In genomic region chr10:22819239-22819870, GRCm38 (mm10) we compare ENCODE assay signal across 9 mouse cellular contexts. TPM values are rescaled to one million over a fixed set of nuclear protein-coding genes. Genes with fewer than 3 reads are reported as not detected.
DNase-seq lines count a peak whose midpoint lies in the region; ATAC-seq lines count a peak whose summit lies in the region.
"Had no signal": no experiment of that assay in that cellular context is flagged by ENCODE, and none has a peak within 500 bp of the region (broad histone marks: within the 10 kb centered on the region; RNA-seq: fewer than 3 reads in every experiment).

No protein-coding gene starts in this region.

- no peaks in the 10 kb centered on the region for H3K36me3 ChIP-seq in midbrain, embryonic 11.5 days (ENCODE audit: control insufficient read depth, insufficient read depth, low read length)

- no peaks in the 10 kb centered on the region for H3K9me3 ChIP-seq in midbrain, embryonic 11.5 days (ENCODE audit: control insufficient read depth, low read length)

- H3K27me3 ChIP-seq in midbrain, embryonic 11.5 days (ENCODE audit: control insufficient read depth, insufficient read depth, low read length), result peaks cover 89% of the 10 kb centered on the region

- ATAC-seq in cerebellum, adult (ENCODE audit: insufficient number of reproducible peaks, low FRiP score, low TSS enrichment), result 0 out of 2 replicates have a peak, but pooled peaks have one; percentile 31
- peak; percentile 34; the same call in 1 of the 2 replicates for ATAC-seq in midbrain, embryonic 11.5 days (ENCODE audit: low FRiP score)

- peaks cover 5% of the 10 kb centered on the region for H3K4me1 ChIP-seq in midbrain, embryonic 11.5 days (ENCODE audit: control insufficient read depth, insufficient read depth, low read length)

- no peak overlapping the region for H3K4me3 ChIP-seq in midbrain, embryonic 11.5 days (ENCODE audit: low read depth, low read length)

- no peak for DNase-seq in cerebellum, adult 9-10 months
- DNase-seq in embryo, embryonic 10.5 days (ENCODE audit: low spot score), result peak; percentile 60
- DNase-seq in heart, postnatal 4 days, result peak; percentile 37
- peak; percentile 98 for DNase-seq in midbrain, embryonic 11.5 days (ENCODE audit: low spot score, missing footprints)
- DNase-seq in left cerebral cortex, postnatal 25 days (ENCODE audit: low spot score in 2 of 2), result no peak
- DNase-seq in natural killer cell, adult 2 months (ENCODE audit: low spot score in 2 of 2), result no peak
- no peak for DNase-seq in urinary bladder, postnatal 25 days (ENCODE audit: low spot score)

- H3K9ac ChIP-seq in midbrain, embryonic 11.5 days (ENCODE audit: low read length), result no peak overlapping the region

- under 1% methylated on average over 42 of the region's 42 CpGs for WGBS in midbrain, embryonic 11.5 days

- H3K27ac ChIP-seq in midbrain, embryonic 11.5 days (ENCODE audit: low read depth, low read length), result no peak overlapping the region

- H3K4me2 ChIP-seq in midbrain, embryonic 11.5 days, result peak overlapping the region; percentile 15; the same call in 1 of the 2 replicates

- intact Hi-C loops in left cerebral cortex, postnatal 25 days (cut with DNase I), result loop anchor here (5.0 kb wide), 1 partner anchor 528 kb away; no protein-coding TSS in a partner anchor

RNA-seq across cellular contexts. Expression of gene Tcf21, which starts 0.6 kb away (rescaled TPM):
- total RNA-seq in heart, postnatal 4 days (2021), result 10 to 100 TPM; 38.6 to 44.5 TPM
- 0.11 TPM in 1 of 2 replicates, not detected in the other for polyA plus RNA-seq in midbrain, embryonic 11.5 days (2014; fragmentation: Nextera tagmentation; extraction: Ambion mirVana)
- total RNA-seq in left cerebral cortex, postnatal 25 days (2021), result not detected
- total RNA-seq: layer of hippocampus, postnatal 10 days had no signal

Comparison
In these comparisons a context has a peak if more than half of its experiments do, and no peak if none do; other contexts are left out.
1. DNase-seq: peak in embryo, embryonic 10.5 days (single experiment), heart, postnatal 4 days (single experiment) and midbrain, embryonic 11.5 days (single experiment); none in cerebellum, adult 9-10 months (single experiment), left cerebral cortex, postnatal 25 days (0 of 2), natural killer cell, adult 2 months (0 of 2) and urinary bladder, postnatal 25 days (single experiment).
2. RNA of gene Tcf21, which starts 0.6 kb away (total RNA-seq): 38.6 to 44.5 TPM in heart, postnatal 4 days; not detected in left cerebral cortex, postnatal 25 days; every median in the first group is over 10 times any median in the second.